Mouse (Mus musculus): ENCODE data around the gene Clec2i. TPM values are rescaled to one million over a fixed set of nuclear protein-coding genes. Genes with fewer than 3 reads are reported as not detected.

Gene Clec2i
- polyA plus RNA-seq, 1 experiment from 2014 or later, result 0.06 TPM

- Histone ChIP-seq H3K9me3 (ENCODE audit: control insufficient read depth, low read length) (no peaks in the 10 kb centered on the region), H3K27ac (replicated peaks) (no peak overlapping the region), H3K36me3 (ENCODE audit: control insufficient read depth, insufficient read depth, low read length) (no peaks in the 10 kb centered on the region), H3K27me3 (ENCODE audit: control insufficient read depth, insufficient read depth, low read length) (no peaks in the 10 kb centered on the region), H3K4me1 (replicated peaks; ENCODE audit: control insufficient read depth, insufficient read depth) (no peaks in the 10 kb centered on the region; the same call in 1 of the 2 replicates), H3K4me3 (ENCODE audit: low read depth, low read length) (peak overlapping the region; percentile 84; the same call in 1 of the 2 replicates), H3K9ac (ENCODE audit: low read length) (no peak overlapping the region), H3K4me2 (replicated peaks; ENCODE audit: low read depth) (peak overlapping the region; percentile 83)
- 43% methylated on average over 4 of the region's 4 CpGs for WGBS
- ATAC-seq (ENCODE audit: low FRiP score, low TSS enrichment) (no peak), DNase-seq (ENCODE audit: low spot score) (no peak)
- no peak for TF ChIP-seq CTCF (IDR thresholded peaks at IDR 0.05; ENCODE audit: low read depth)
- TF ChIP-seq EP300 (optimal IDR thresholded peaks at IDR 0.05), result no peak
Measured at GRCm38 (mm10) chr6:128841327-128842089, 45.9 kb upstream of the Clec2i start.

- WGBS, result under 1% methylated on average over 20 of the region's 20 CpGs
- H3K4me1 ChIP-seq (replicated peaks; ENCODE audit: control insufficient read depth, insufficient read depth), result no peaks in the 10 kb centered on the region; the same call in 1 of the 2 replicates
- no peaks in the 10 kb centered on the region for H3K9me3 ChIP-seq (ENCODE audit: control insufficient read depth, low read length)
- peak overlapping the region; percentile 83 for H3K4me2 ChIP-seq (replicated peaks; ENCODE audit: low read depth)
- no peaks in the 10 kb centered on the region for H3K27me3 ChIP-seq (ENCODE audit: control insufficient read depth, insufficient read depth, low read length)
- H3K4me3 ChIP-seq (ENCODE audit: low read depth, low read length), result peak overlapping the region; percentile 84
- peak overlapping the region; percentile 90 for H3K9ac ChIP-seq (ENCODE audit: low read length)
- H3K36me3 ChIP-seq (ENCODE audit: control insufficient read depth, insufficient read depth, low read length), result no peaks in the 10 kb centered on the region
- ATAC-seq (ENCODE audit: low FRiP score, low TSS enrichment) (no peak), DNase-seq (ENCODE audit: low spot score) (no peak)
- peak overlapping the region; percentile 98 for H3K27ac ChIP-seq (replicated peaks)
- TF ChIP-seq CTCF (IDR thresholded peaks at IDR 0.05; ENCODE audit: low read depth), result no peak
- TF ChIP-seq EP300 (optimal IDR thresholded peaks at IDR 0.05), result no peak
Measured at GRCm38 (mm10) chr6:128842356-128842944, 44.9 kb upstream of the Clec2i start.

GRCm38 (mm10) chr6:128842945-128843478 lies 44.4 kb upstream of the Clec2i start:
- WGBS, result under 1% methylated on average over 44 of the region's 44 CpGs
- Histone ChIP-seq H3K4me1 (replicated peaks; ENCODE audit: control insufficient read depth, insufficient read depth) (no peaks in the 10 kb centered on the region; the same call in 1 of the 2 replicates), H3K36me3 (ENCODE audit: control insufficient read depth, insufficient read depth, low read length) (no peaks in the 10 kb centered on the region), H3K9me3 (ENCODE audit: control insufficient read depth, low read length) (no peaks in the 10 kb centered on the region), H3K4me3 (ENCODE audit: low read depth, low read length) (peak overlapping the region; percentile 84), H3K27ac (replicated peaks) (peak overlapping the region; percentile 98), H3K4me2 (replicated peaks; ENCODE audit: low read depth) (peak overlapping the region; percentile 83), H3K27me3 (ENCODE audit: control insufficient read depth, insufficient read depth, low read length) (no peaks in the 10 kb centered on the region), H3K9ac (ENCODE audit: low read length) (peak overlapping the region; percentile 90)
- DNase-seq (ENCODE audit: low spot score), result peak; percentile 95
- ATAC-seq (ENCODE audit: low FRiP score, low TSS enrichment), result peak; percentile 83
- no peak for TF ChIP-seq EP300 (optimal IDR thresholded peaks at IDR 0.05)
- TF ChIP-seq CTCF (IDR thresholded peaks at IDR 0.05; ENCODE audit: low read depth), result peak; percentile 41

- no peak for TF ChIP-seq CTCF (IDR thresholded peaks at IDR 0.05; ENCODE audit: low read depth)
- no peak for TF ChIP-seq EP300 (optimal IDR thresholded peaks at IDR 0.05)
- no peaks in the 10 kb centered on the region; the same call in 1 of the 2 replicates for H3K4me1 ChIP-seq (replicated peaks; ENCODE audit: control insufficient read depth, insufficient read depth)
- H3K27ac ChIP-seq (replicated peaks), result peak overlapping the region; percentile 98
- H3K9me3 ChIP-seq (ENCODE audit: control insufficient read depth, low read length), result no peaks in the 10 kb centered on the region
- DNase-seq (ENCODE audit: low spot score) (peak; percentile 70), ATAC-seq (ENCODE audit: low FRiP score, low TSS enrichment) (peak; percentile 27)
- H3K9ac ChIP-seq (ENCODE audit: low read length), result peak overlapping the region; percentile 82
- no peaks in the 10 kb centered on the region for H3K27me3 ChIP-seq (ENCODE audit: control insufficient read depth, insufficient read depth, low read length)
- peak overlapping the region; percentile 76 for H3K4me2 ChIP-seq (replicated peaks; ENCODE audit: low read depth)
- under 1% methylated on average over 22 of the region's 22 CpGs for WGBS
- peak overlapping the region; percentile 84 for H3K4me3 ChIP-seq (ENCODE audit: low read depth, low read length)
- H3K36me3 ChIP-seq (ENCODE audit: control insufficient read depth, insufficient read depth, low read length), result no peaks in the 10 kb centered on the region
Measured at GRCm38 (mm10) chr6:128843479-128843992, 43.9 kb upstream of the Clec2i start.

- Histone ChIP-seq H3K4me2 (replicated peaks; ENCODE audit: low read depth) (peak overlapping the region; percentile 76), H3K4me3 (ENCODE audit: low read depth, low read length) (peak overlapping the region; percentile 84), H3K27me3 (ENCODE audit: control insufficient read depth, insufficient read depth, low read length) (no peaks in the 10 kb centered on the region), H3K4me1 (replicated peaks; ENCODE audit: control insufficient read depth, insufficient read depth) (no peaks in the 10 kb centered on the region; the same call in 1 of the 2 replicates), H3K27ac (replicated peaks) (peak overlapping the region; percentile 98), H3K36me3 (ENCODE audit: control insufficient read depth, insufficient read depth, low read length) (no peaks in the 10 kb centered on the region), H3K9me3 (ENCODE audit: control insufficient read depth, low read length) (no peaks in the 10 kb centered on the region), H3K9ac (ENCODE audit: low read length) (0 out of 2 replicates have a peak overlapping the region, but pooled peaks have one; percentile 23)
- 21% methylated on average over 8 of the region's 8 CpGs for WGBS
- DNase-seq (ENCODE audit: low spot score) (no peak), ATAC-seq (ENCODE audit: low FRiP score, low TSS enrichment) (no peak)
- TF ChIP-seq EP300 (optimal IDR thresholded peaks at IDR 0.05) (no peak), CTCF (IDR thresholded peaks at IDR 0.05; ENCODE audit: low read depth) (no peak)
Measured at GRCm38 (mm10) chr6:128844131-128844530, 43.3 kb upstream of the Clec2i start.
